Mouse (Mus musculus) CD8-positive naive resting alpha-beta T cell, adult 2 months (primary cell): ENCODE data around the gene Acr.

Source experiments
- DNase-seq, 2 experiments: peaks; one replicate each; pipeline ENCODE4 v3.0.0; 2022; ENCODE audit warnings: low read depth in 2 of 2, low spot score in 2 of 2

Gene Acr

GRCm38 (mm10) chr15:89622312-89622958 is 54.3 kb downstream of the Acr start:
- no peak for DNase-seq

- DNase-seq: no peak
Observed at GRCm38 (mm10) chr15:89622959-89623625, 55.0 kb downstream of the Acr start.

DNA sequence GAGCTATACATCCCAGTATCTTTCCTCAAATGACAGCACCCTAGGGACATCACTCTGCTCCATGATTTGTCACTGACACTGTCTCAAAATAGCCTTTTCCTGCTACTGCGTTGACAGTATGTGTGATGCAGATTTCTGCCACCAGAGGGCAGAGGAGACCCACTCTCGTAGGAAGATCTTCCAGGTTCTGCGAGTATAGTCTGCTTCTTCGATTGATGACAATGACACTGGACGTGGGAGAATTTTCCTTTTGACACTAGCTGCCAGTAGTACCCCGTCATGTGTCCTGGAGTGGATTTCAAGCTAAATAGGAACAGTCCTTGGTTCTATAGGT is 55.5 kb downstream of the Acr start:
- peak in 1 of 2 experiments; percentile 3 for DNase-seq
